Mouse (Mus musculus) limb, embryonic 14.5 days (tissue): Measurements from ENCODE around the gene Gm3435. TPM values are rescaled to one million over a fixed set of nuclear protein-coding genes. Genes with fewer than 3 reads are reported as not detected.
"Not testable (repeated sequence)": the region's sequence is repeated elsewhere in the genome, so short reads cannot be mapped to it uniquely, and the experiment has no call there.

Experiments
- ATAC-seq: fragments of 200-750 bp; cut with Nextera tagmentation; 2 replicates; pipeline ENCODE4 v1.8.0; 2017; ENCODE audit warnings: low read depth, moderate number of reproducible peaks, moderate TSS enrichment; ENCODE audit not compliant: low FRiP score
- DNase-seq: peaks from one replicate; pipeline ENCODE4 v3.0.0-alpha.2; 2015; ENCODE audit warnings: low spot score
- H3K27ac ChIP-seq: fragments of 300-500 bp; sonication (generic); replicated peaks from 2 replicates; pipeline ENCODE4 v1.5.1; 2014; ENCODE audit warnings: low read depth, mild to moderate bottlenecking, low read length, moderate library complexity, mixed read lengths
- H3K27me3 ChIP-seq: fragments of 300-500 bp; sonication (generic); 2 replicates; pipeline ENCODE4 v1.6.1; 2014; ENCODE audit warnings: low read length, mixed read lengths; ENCODE audit not compliant: control insufficient read depth, insufficient read depth
- H3K36me3 ChIP-seq: fragments of 300-500 bp; sonication (generic); 2 replicates; pipeline ENCODE4 v1.6.1; 2014; ENCODE audit warnings: mild to moderate bottlenecking, low read length, moderate library complexity, mixed read lengths; ENCODE audit not compliant: control insufficient read depth, insufficient read depth
- H3K4me1 ChIP-seq: fragments of 300-500 bp; sonication (generic); 2 replicates; pipeline ENCODE4 v1.6.1; 2014; ENCODE audit warnings: antibody characterized with exemption, low read length, mixed read lengths; ENCODE audit not compliant: control insufficient read depth, insufficient read depth
- H3K4me2 ChIP-seq: fragments of 300-500 bp; sonication (generic); replicated peaks from 2 replicates; pipeline ENCODE4 v1.6.1; 2014; ENCODE audit warnings: low read depth, mild to moderate bottlenecking, low read length, moderate library complexity; ENCODE audit not compliant: severe bottlenecking
- H3K4me3 ChIP-seq: fragments of 300-500 bp; sonication (generic); replicated peaks from 2 replicates; pipeline ENCODE4 v1.5.1; 2014; ENCODE audit warnings: low read length
- H3K9ac ChIP-seq: fragments of 300-500 bp; sonication (generic); 2 replicates; pipeline ENCODE4 v1.6.1; 2014; ENCODE audit warnings: mild to moderate bottlenecking, low read depth, low read length, moderate library complexity; ENCODE audit not compliant: severe bottlenecking
- H3K9me3 ChIP-seq: fragments of 300-500 bp; sonication (generic); 2 replicates; pipeline ENCODE4 v1.6.1; 2016; ENCODE audit warnings: low read length; ENCODE audit not compliant: control insufficient read depth
- POLR2A ChIP-seq: fragments of 200-500 bp; IDR thresholded peaks from 2 replicates; pipeline ENCODE4 v1.8.0; 2012; ENCODE audit warnings: inconsistent platforms, mild to moderate bottlenecking, moderate library complexity, borderline replicate concordance; ENCODE audit not compliant: insufficient read depth, insufficient read length; ENCODE audit errors: extremely low read depth
- WGBS: fragments of 180-500 bp; shearing (Covaris S2); extraction: QIAGEN DNeasy Blood & Tissue Kit; methylation state at CpG from one replicate; pipeline ENCODE4 v1.1.7; 2014; 5-methylcytosine and 5-hydroxymethylcytosine counted together
- polyA plus RNA-seq, 2 experiments: library from polyadenylated mRNA; depleted of rRNA in 1 of 2; stranded (reverse) in 1 of 2; unstranded in 1 of 2; fragments of >200 nt; fragmentation: Nextera tagmentation in 1 of 2; extraction: Ambion mirVana in 1 of 2; gene quantifications; 2 replicates each; pipeline versions ENCODE4 v1.2.1 to v1.2.3; 2012 to 2014

The Gm3435 gene
- polyA plus RNA-seq, 2 experiments: 4.6 to 5.3 TPM

DNA sequence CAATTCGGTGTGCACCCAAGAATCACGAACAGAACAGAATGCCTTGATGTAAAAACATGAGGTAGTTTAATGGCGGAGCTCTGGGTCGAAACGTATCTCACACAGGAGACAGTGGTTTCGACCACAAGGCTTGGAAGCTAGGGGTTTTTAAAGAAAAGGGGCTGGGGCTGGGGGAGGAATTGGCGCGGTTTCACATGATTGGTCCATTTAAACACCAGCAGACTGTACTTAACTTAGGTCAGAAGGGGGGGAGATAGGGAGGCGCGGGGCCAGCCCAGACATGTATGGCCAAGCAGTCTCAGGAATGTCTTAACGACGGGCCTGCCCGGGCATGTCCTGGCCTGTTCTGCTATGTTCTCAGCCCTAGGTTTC is 43.8 kb downstream of the Gm3435 start:
- H3K4me2 ChIP-seq, H3K4me3 ChIP-seq, H3K9ac ChIP-seq, H3K27me3 ChIP-seq, ATAC-seq, H3K4me1 ChIP-seq, DNase-seq, H3K9me3 ChIP-seq, H3K27ac ChIP-seq: not testable (repeated sequence)
- H3K36me3 ChIP-seq: peaks cover 13% of the 10 kb centered on the region
- 87% methylated on average over 11 of the region's 13 CpGs for WGBS

GRCm38 (mm10) chr17:15055925-15056324 is 45.9 kb downstream of the Gm3435 start:
- H3K27ac ChIP-seq: no peak overlapping the region
- WGBS: 90% methylated on average over 4 of the region's 4 CpGs
- H3K36me3 ChIP-seq: peaks cover 25% of the 10 kb centered on the region
- ATAC-seq (no peak), DNase-seq (no peak)
- no peaks in the 10 kb centered on the region for H3K9me3 ChIP-seq
- no peak overlapping the region for H3K9ac ChIP-seq
- no peak for TF ChIP-seq POLR2A
- no peak overlapping the region for H3K4me3 ChIP-seq
- H3K4me2 ChIP-seq: no peak overlapping the region
- no peaks in the 10 kb centered on the region for H3K4me1 ChIP-seq
- H3K27me3 ChIP-seq: no peaks in the 10 kb centered on the region

DNA sequence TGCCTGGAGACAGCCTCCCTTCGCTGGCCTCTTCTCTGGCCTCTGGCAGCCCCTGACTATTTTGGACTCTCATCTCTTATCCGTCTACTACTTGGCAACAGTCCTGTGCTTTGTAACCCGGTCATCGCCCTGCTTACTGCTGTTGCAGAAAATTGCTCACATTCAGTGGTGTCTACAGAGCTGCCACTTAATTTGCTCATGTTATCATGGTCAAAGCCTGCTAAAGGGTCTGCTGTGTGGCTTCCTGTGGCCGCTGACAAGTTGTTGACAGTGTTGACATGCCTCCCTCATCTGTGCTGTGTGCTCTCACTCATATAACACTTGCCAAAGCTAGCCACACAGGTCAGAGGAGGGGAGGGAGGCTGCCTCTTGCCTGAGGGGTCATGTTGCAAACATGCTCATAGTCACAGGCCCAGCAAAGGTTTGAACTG is 48.2 kb downstream of the Gm3435 start:
- Histone ChIP-seq H3K9ac (no peak overlapping the region), H3K4me3 (no peak overlapping the region), H3K27ac (no peak overlapping the region), H3K4me1 (no peaks in the 10 kb centered on the region), H3K9me3 (no peaks in the 10 kb centered on the region), H3K36me3 (peaks cover 37% of the 10 kb centered on the region), H3K27me3 (no peaks in the 10 kb centered on the region), H3K4me2 (no peak overlapping the region)
- ATAC-seq (no peak), DNase-seq (no peak)
- 90% methylated on average over 5 of the region's 5 CpGs for WGBS
- TF ChIP-seq POLR2A: no peak

DNA sequence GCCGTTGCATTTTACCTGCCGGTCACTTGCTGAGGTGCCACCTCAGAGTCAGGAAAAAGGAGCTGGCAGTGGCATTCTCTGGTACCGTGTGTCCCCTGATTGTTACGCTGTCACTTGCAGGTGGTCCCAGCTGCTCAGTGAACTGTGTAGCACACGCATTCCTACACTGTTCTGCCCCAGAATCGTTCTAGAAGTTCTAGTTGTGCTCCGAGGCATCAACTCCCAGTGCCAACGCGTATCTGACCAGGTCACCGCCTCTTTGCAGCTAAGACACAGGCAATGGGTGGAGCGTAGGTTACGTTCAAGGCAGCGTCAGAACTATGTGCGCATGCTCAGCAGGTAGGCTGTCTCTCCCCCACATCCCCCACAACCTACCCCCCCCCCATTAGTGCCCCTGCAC is 49.7 kb downstream of the Gm3435 start:
- Histone ChIP-seq H3K9me3 (no peaks in the 10 kb centered on the region), H3K27me3 (no peaks in the 10 kb centered on the region), H3K4me2 (no peak overlapping the region), H3K36me3 (peaks cover 37% of the 10 kb centered on the region), H3K27ac (no peak overlapping the region), H3K4me1 (no peaks in the 10 kb centered on the region), H3K9ac (no peak overlapping the region), H3K4me3 (no peak overlapping the region)
- TF ChIP-seq POLR2A: no peak
- 92% methylated on average over 14 of the region's 14 CpGs for WGBS
- DNase-seq (no peak), ATAC-seq (no peak)

DNA sequence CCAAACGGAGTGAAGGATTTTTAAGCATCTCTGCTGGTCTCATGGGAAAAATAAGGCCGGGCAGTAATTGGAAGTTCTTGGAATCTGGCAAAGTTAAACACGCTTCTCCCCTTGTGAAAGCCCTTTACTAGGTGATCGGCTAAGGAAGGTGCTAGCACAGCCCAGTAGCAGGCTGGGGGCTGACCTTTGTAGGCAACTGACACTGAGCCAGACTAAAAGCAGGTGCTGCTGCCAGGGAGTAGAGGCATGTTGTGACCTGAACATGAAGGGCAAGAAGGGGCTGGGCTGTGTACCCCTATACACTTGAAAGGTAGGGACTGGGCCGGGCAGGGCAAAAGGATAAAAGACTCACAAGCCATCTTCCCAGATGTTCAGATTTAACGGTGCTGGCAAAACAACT is 50.4 kb downstream of the Gm3435 start:
- Histone ChIP-seq H3K36me3 (peaks cover 37% of the 10 kb centered on the region), H3K27me3 (no peaks in the 10 kb centered on the region), H3K9ac (no peak overlapping the region), H3K9me3 (no peaks in the 10 kb centered on the region), H3K4me3 (no peak overlapping the region), H3K27ac (no peak overlapping the region), H3K4me2 (no peak overlapping the region), H3K4me1 (no peaks in the 10 kb centered on the region)
- ATAC-seq (no peak), DNase-seq (no peak)
- WGBS: 67% methylated on average over 6 of the region's 6 CpGs
- TF ChIP-seq POLR2A: no peak

GRCm38 (mm10) chr17:15065391-15066024 is 55.5 kb downstream of the Gm3435 start:
- H3K9ac ChIP-seq: no peak overlapping the region
- peaks cover 15% of the 10 kb centered on the region for H3K36me3 ChIP-seq
- H3K27ac ChIP-seq: no peak overlapping the region
- 43% methylated on average over 13 of the region's 13 CpGs for WGBS
- peak overlapping the region; percentile 41 for H3K4me2 ChIP-seq
- no peaks in the 10 kb centered on the region for H3K9me3 ChIP-seq
- DNase-seq: peak; percentile 91
- H3K4me1 ChIP-seq: peaks cover 5% of the 10 kb centered on the region
- H3K27me3 ChIP-seq: no peaks in the 10 kb centered on the region
- no peak overlapping the region for H3K4me3 ChIP-seq
- ATAC-seq: peak; percentile 68
- no peak for TF ChIP-seq POLR2A
